Mouse (Mus musculus): ENCODE measurements at regions not wholly inside any gene's neighbourhood (a gene's known extent, or its start where the extent isn't known, plus 50 kb on each side); places are given as distances from the start of the nearest gene placed in this dataset.

GRCm38 (mm10) chr1:166820050-166820449 is 138.4 kb upstream of the Fmo9 start:
- TF ChIP-seq CTCF (IDR thresholded peaks at IDR 0.05; ENCODE audit: low read depth, low read length) (no peak), POLR2A (IDR thresholded peaks at IDR 0.05; ENCODE audit: insufficient read depth, low read length) (no peak)

Measured in ES-Bruce4 (cell line).